Mouse (Mus musculus): ENCODE measurements around the gene Gm20594.

Gene Gm20594

DNA sequence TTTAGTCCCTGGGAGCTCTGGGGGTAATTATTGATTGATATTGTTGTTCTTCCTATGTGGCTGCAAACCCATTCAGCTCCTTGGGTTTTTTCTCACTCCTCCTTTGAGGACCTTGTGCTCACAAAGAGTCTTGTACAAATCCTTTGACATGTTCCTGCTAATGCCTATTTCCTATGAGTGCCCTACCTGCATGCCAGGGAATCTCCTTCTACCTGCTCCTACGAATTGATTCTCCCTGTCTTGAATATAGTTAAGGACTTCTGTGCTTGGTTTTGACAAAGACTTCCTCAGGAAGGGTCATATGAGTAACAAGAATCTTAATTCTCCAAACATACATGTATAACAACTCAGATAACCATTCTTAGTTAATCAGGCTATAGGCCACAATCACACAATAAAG, at the start of gene Gm20594:
TSS of gene Gm20594 (plus strand) at position 301 of the 400 bp plus-strand sequence.
- no peak for DNase-seq (ENCODE audit: low spot score)

DNA sequence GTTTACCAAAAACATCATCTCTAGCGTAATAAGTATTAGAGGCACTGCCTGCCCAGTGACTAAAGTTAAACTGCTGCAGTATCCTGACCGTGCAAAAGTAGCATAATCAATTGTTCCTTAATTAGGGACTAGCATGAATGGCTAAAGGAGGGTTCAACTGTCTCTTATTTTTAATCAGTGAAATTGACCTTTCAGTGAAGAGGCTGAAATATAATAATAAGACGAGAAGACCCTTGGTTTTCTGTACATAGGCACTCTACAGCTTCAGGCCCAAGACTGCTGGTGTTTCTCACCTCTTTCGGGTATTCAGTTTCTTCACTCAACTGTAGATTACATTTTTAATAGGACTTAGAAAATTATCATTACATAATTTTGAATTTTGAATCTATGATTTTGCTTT, 398 bp downstream of the Gm20594 start:
- DNase-seq (ENCODE audit: low spot score): no peak

DNA sequence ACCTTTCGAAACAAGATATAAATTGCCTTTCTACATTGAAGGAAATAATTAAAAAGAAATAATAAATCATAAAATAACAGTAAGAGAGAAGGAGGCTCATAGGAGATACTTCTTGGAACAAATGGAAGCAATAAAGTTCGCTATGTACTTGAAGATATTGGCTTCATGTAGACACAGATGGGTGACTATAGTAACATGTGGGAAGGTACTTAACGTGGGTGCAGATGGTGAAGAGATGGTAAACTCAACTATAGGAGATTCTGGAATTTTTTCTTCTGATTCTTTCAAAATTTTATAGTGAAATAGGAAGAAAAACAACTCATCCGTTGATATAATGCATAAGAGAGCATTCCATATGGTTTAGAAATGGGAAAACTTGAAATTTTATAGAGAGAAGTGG, 16.1 kb downstream of the Gm20594 start:
- DNase-seq (ENCODE audit: low spot score): peak; percentile 5

DNA sequence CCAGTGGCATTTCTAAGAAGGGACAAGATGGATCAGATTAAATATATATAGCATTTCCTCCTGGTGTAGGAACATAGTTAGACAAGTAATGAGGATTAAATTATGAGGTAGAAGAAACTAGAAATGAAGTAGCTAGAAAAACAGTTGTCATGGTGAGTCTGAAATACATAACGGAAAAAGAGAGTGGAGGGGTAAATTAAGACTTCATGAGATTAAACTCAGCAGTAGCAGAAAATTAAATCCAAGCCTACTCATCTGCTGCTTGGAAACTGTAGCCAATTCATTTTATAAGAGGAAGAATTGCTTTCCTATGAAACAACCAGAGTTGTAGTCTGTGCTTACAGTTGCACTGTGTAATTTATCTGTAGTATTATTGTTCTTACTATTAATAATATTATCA, 29.1 kb downstream of the Gm20594 start:
- no peak for DNase-seq (ENCODE audit: low spot score)

Data from left cerebral cortex, adult 11 months (tissue).